Mouse (Mus musculus): ENCODE data around the gene Agxt.

DNA sequence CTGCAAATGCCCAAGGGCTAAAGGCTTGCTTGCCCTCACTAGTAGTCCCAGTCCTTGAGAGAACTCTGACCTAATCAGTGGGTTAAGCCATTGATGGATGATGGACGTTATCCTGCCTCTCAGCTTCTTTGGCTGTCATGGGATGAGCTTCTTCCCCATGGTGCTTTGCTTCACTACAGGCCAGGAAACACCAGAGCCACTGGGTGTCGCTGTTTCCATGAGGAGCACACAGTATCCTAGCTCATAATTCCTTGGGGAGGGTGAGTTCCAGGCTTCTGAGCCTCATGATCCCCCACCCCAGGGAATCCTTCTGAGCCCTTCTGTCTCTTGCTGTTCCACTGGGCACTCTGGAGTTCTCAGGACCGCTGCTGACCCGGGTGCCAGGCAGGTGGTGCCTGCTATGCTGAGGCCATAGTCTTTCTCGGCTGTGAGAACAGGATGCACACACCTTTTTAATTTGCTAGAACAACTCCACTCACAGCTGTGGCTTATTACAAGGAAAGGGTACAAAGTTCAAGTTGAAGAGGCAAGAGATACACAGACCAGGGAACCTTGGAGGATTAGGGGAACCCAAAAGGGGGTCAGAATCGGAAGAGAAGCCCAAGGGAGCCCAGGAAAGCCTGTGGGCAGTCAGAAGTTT lies 6.2 kb upstream of the Agxt start:
- peak; percentile 37 for TF ChIP-seq CTCF (IDR thresholded peaks at IDR 0.05; ENCODE audit: low read depth, low read length)
- no peak for TF ChIP-seq GATA2 (IDR thresholded peaks at IDR 0.05; ENCODE audit: borderline replicate concordance, low read depth, low read length)

Measured in G1E (cell line).